Mouse (Mus musculus): Measurements from ENCODE around the gene Cracr2a. TPM values are rescaled to one million over a fixed set of nuclear protein-coding genes. Genes with fewer than 3 reads are reported as not detected.

The Cracr2a gene
- total RNA-seq, 2 experiments from 2014 or later: 1.8 to 2.6 TPM

GRCm38 (mm10) chr6:127571849-127572550 lies 10.9 kb downstream of the Cracr2a start:
- no peak for DNase-seq

GRCm38 (mm10) chr6:127573779-127574463 lies 12.8 kb downstream of the Cracr2a start:
- no peak for DNase-seq

DNA sequence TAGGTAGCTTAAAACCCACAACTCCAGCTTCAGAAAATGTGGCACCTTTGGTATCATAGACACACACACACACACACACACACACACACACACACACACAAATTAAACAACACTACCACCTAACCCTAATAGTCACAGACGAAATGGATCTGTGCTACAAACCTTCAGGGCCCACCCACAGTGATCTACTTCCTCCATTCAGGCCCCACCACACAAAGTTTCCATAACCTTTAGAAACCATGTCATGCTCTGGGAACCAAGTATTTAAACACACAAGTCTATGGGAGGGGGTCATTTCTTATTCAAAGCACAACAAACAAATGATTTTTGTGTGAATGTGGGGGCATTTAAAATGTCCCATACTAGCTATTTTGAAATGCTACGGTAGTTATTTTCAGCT lies 14.1 kb downstream of the Cracr2a start:
- no peak for DNase-seq

DNA sequence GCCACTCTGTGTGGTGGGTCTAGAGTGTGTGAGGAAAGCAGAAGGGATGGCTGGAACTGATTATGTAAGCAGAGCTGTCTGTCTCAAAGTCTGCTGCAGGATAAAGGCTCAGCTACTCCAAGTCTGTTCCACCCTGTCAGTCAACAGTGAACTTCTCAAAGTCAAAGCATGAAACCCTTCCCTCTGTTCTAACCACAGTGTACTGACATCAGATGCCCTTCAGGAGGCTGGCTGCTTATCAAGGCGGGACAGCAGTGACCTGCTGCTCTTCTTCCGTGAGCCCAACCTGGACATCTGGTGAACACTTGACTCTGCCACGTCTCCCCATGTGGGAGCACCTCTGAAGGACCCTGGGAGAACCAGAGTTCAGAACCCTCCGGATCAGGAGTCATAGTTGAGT lies 16.6 kb downstream of the Cracr2a start:
- DNase-seq: no peak

GRCm38 (mm10) chr6:127578316-127578715 lies 17.2 kb downstream of the Cracr2a start:
- DNase-seq: no peak

DNA sequence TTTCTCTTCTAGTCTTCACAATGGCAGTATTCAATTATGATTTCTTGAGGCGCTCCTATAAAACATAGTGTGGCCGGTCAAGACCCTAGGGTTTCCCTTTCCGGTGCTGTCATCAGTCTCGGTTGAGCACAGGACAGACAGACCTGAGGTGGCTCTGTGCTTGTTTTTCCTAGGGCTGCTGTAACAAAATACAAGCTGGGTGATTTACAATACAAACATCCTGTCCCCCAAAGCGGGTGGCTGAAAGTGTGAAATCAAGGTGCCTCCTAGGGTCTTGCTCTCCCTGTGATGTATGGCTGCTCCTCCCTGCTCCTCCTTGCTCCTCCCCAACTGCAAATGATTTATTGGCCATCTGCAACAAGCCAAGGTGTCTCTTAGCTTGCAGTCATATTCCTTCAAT lies 17.7 kb downstream of the Cracr2a start:
- DNase-seq: no peak

DNA sequence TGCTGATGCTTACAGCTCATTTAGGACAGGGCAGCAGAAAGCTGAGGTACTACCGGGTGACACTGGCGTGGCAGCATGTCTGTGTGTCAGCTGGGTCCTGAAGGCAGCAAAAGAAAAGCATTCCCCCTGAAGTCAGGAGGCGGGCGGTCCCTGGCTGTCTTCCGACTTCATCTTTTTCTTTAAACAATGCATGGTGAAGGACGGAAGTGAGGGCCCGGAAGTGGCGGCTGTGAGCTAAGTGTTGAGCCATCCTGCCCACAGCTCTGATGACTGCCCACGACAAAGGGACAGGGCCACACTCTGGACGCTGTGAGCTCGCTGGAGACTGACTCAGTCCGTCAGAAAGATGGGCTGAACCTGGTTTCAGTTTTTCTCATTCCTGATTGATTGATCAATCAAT lies 20.8 kb downstream of the Cracr2a start:
- DNase-seq: no peak

GRCm38 (mm10) chr6:127582391-127583176 lies 21.4 kb downstream of the Cracr2a start:
- DNase-seq: peak; percentile 48 to 79

GRCm38 (mm10) chr6:127591467-127591866 lies 30.3 kb downstream of the Cracr2a start:
- no peak for DNase-seq

DNA sequence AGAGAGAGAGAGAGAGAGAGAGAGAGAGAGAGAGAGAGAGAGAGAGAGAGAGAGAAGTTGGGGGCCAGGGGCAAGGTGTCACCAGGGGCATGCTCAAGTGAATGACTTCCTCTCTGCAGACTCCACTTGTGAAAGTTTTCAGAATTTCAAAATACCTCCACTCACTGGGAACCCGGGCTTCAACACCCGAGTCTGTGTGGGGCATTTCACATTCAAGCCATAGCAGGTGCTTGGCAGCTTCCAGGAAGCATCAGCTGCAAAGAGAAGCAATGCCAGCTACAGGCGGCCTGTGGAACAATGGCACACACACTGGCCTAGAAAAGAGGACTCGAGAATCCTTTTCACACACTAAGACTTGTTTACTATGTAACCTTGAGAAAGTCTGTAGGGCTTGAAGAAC lies 32.3 kb downstream of the Cracr2a start:
- DNase-seq: peak; percentile 13 to 27

DNA sequence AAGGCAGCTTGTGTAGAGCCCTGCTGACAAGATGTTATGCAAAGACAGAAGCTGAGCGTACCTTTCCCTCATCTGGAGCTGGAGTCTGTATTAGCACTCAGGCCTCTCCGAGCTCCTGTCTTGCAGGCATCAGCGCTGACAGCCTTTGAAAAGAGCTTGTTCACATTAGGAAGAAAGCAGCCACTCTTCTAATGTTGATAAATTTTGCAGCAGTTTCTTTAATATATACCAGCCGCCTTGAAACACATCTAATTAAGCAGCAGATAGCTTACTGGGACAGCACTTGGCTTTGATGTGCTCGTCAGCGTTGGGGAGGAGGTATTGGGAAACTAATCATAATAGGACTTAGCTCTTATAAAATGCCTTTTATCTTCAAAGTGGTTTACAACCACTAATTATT lies 38.1 kb downstream of the Cracr2a start:
- DNase-seq: no peak

DNA sequence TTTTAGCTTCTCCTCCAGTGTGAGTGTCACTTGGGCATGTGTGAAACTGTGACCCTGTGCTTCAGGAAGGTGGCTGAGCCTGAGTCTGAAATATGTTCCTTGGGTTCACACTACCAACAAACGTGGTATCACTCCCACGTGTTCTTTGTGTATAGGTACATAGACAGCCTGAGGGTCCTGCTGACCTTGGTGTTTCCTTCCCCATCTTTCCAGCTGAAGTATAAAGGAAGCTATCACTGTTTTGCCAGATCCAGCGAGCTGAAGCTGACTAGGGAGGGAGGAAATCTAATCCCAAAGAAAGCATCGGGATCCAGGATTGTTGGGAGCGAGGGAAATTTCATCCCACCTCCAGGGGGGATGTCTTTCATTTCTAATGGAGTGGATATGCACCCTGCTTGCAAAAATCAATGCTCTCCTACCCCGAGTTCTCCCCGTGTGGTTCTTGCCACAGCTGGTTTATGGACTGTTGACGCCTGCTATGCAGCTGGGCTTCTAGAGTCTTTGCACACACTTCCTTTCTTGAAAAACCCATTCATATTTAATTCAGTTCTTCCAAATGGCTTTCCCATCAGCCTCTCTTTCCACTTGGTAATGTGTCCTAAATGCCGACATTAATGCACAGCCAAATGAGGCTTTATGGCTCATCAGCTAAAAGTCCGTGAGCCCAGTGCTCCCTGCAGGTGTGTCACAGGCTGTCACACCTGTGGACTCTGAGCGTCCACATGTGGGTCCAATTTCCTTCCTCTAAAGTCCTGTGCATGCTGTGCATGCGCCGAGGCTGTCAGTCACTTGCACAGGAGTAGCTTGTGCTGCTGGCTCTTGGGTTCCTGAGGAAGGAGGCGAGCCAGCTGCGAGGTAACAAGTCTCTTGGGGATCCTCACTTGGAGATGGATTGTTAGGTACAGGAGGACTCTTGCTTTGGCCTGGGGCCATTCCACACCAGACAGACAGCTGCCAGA lies 44.2 kb downstream of the Cracr2a start:
- DNase-seq: no peak

GRCm38 (mm10) chr6:127609673-127610072 lies 48.5 kb downstream of the Cracr2a start:
- DNase-seq: no peak

- DNase-seq: no peak
Observed at GRCm38 (mm10) chr6:127611216-127611615, 50.1 kb downstream of the Cracr2a start.

DNA sequence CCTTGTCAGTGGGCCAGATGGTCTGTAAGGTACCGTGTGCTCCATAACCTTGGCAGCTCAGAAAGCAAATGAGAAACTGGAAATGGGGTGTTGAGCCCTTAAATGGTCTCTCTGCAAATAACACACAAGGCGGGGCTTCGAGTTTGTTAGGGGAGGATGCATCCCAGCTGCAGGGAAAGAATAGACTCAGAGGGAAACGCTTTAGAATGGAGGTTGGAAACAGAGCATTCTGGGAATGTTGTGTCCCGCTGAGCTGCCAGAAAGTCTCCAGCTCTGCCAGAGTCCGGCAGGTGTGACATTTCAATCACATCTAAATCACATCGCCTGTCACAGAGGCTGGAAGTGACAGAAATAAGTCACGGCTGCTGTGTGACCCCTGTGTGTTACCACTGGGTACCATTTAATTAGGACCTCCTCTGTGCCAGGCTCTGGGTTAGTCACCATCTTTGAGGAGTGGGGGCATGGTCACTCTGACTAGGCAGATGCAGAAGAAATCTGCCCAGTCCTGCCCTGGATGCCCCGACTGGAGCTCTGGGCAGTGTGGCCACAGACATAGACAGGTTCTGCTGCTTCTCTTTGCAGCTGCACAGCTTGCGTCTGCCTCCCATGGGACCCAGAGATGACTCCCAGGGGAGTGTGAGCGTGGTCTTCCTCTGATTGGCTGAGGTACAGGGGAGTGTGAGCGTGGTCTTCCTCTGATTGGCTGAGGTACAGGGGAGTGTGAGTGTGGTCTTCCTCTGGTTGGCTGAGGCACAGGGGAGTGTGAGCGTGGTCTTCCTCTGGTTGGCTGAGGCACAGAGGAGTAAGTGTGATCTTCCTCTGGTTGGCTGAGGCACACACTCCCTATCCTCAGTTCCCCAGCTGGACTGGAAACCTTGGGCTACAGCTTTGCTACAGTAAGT lies 53.2 kb downstream of the Cracr2a start:
- no peak for DNase-seq

DNA sequence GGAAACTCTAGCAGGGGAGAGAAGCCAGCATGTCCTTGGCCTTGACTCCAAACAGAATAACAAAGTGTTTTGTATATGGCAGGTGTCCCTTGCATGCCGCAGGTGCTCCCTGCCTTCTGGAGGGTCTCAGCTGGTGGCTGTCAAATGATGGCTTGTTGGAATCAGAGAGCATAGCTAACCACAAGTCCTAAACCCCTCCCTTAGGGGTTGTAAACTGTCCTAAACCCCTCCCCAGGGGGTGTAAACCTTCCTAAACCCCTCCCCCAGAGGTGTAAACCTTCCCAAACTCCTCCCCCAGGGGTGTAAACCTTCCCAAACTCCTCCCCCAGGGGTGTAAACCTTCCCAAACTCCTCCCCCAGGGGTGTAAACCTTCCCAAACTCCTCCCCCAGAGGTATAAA lies 55.5 kb downstream of the Cracr2a start:
- no peak for DNase-seq

GRCm38 (mm10) chr6:127617258-127618025 lies 56.3 kb downstream of the Cracr2a start:
- DNase-seq: no peak

GRCm38 (mm10) chr6:127618686-127619085 lies 57.5 kb downstream of the Cracr2a start:
- DNase-seq: no peak

GRCm38 (mm10) chr6:127625135-127625534 lies 64.0 kb downstream of the Cracr2a start:
- DNase-seq: peak; percentile 45 to 52

DNA sequence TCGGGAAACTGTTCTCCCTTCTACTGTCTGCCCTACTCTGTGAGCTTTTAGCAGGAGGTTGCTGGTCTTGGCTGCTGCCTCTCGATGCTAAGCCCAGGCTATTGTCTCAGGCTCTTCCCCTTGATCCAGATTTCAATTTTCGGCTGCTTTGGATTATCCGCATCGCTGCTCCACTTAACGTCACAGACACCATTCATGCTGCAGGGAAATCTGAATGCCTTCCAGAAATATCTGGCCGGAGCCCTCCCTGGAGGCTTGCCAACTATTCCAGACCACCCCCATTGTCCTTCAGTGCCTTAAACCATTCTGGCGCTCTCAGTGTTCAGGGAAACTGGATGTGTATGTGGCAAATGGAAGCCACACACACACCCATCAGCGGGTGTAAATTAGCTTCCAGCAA lies 66.3 kb downstream of the Cracr2a start:
- DNase-seq: no peak
